Mouse (Mus musculus) heart, adult 10 weeks (tissue): ENCODE measurements around the gene Wbp2nl. TPM values are rescaled to one million over a fixed set of nuclear protein-coding genes. Genes with fewer than 3 reads are reported as not detected.

Experiments used
- polyA plus RNA-seq: library from polyadenylated mRNA; stranded (reverse); fragments of 350-450 nt; fragmentation: Illumina TruSeq; extraction: RNeasy Lipid Tissue Mini Kit (QIAGEN cat#74804); gene quantifications from one replicate; pipeline ENCODE4 v1.2.3, GENCODE M21; 2014; ENCODE audit warnings: low read depth, low replicate concordance

Wbp2nl gene
- not detected for polyA plus RNA-seq

DNA sequence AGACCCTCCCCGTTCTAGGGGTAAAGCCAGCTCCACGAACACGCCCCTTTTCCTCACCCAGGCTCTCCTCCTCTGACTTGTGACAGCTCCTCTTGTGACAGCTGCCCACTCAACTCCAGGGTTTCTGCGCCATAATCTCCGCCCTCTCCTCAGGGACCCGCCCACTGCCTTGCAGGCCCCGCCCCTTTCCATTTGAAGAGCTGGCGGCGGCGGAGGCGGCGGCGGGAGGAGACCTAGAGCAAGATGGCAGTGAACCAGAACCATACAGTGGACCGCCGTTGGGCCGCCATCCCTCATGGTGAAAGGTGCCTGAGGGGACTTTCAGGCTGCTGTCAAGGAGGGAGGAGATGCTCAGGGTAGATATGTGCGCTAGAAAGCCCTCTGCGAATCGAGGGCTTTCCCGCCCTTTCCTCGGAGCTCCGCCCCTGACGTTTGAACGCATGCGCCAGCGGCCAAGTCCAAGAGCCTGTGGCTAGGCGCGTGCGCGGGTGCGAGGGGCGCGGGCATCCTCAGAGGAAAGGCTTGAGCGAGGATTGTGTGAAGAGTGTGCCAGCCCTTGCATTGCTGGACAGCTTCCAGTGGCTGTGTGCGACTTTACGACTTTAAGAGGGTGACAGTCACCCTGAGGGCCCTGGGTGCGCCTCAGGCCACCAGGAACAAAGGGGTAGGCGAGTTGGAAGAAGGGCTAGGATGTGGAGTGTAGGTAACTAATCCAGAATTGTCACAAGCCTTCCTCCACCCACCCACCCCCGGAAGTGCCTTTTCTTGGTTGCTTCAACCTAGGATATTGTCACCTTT lies at the start of gene Wbp2nl:
Gene Wbp2nl (plus strand): TSS at position 191 of the 798 bp plus-strand sequence.

DNA sequence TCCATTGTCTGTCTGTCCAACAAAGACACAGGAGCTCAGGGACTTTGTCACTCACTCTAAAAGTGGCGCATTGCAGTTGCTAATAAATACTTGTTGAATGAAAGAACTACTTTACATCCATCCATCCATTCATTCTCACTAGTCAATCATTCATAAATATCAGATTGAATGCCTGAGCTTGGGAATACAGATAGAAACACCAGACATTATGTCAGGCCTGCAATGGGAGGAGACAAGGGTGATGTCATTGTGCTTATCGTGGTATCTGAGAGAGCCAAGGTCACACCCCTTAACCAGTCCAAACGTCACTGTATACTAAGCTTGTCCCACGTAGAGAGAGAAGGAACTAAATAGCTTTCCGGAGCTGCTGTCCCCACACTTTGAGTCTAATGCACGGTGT lies 46.7 kb upstream of the Wbp2nl start, which contains the start of gene 1500009C09Rik:
Gene 1500009C09Rik (plus strand): TSS at position 301 of the 400 bp plus-strand sequence.

DNA sequence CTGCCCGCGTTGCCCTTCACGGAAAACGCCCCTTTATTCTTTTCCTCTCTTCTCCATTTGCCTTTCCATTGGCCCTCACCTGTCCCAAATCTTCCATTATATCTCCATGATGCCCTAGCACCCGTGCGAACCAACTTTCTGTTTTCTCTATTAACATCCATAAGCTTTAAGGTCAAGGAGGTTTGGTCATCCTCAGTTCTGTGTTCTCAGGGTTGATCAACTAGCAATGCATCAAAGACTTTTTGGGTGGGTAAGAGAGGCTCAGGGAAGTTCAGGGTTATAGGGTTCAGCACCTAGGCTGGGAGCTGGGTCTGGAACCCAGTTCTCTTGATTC lies 24.2 kb upstream of the Wbp2nl start, which contains the start of gene Sept3:
Gene Sept3 (plus strand): TSS at position 301 of the 334 bp plus-strand sequence.

DNA sequence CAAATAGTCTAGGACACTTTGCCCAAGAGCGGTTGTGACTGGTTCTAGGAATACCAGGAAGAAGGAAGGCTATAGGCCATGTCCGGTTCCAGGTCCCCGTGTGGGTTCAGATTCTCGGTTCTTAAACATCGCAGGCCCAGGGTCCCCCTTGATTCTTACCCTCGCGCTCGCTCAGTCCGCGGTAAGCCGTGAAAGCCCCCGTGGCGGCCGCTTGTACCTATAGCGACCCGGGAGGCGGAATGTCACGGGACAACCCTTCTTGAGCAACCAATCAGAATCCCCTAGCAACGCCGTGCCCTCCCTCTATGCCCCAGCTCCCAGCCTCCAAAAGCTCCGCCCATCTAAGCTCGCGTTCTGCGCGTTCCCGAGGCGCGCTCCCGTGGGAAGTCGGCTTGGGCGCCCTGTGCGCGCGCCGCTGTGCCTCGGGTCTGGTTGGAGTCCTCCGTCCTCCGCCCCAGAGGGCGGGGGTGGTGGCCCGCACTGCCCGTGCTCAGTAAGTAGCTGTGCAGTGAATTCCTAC lies 39.9 kb downstream of the Wbp2nl start, which contains the start of the genes Naga, Pheta2 and Smdt1:
Gene Naga (minus strand): TSS at position 333 of the 520 bp plus-strand sequence.
Gene Pheta2 (plus strand): TSS at position 350 of the 520 bp plus-strand sequence.
Gene Smdt1 (plus strand): TSS at position 367 of the 520 bp plus-strand sequence.

DNA sequence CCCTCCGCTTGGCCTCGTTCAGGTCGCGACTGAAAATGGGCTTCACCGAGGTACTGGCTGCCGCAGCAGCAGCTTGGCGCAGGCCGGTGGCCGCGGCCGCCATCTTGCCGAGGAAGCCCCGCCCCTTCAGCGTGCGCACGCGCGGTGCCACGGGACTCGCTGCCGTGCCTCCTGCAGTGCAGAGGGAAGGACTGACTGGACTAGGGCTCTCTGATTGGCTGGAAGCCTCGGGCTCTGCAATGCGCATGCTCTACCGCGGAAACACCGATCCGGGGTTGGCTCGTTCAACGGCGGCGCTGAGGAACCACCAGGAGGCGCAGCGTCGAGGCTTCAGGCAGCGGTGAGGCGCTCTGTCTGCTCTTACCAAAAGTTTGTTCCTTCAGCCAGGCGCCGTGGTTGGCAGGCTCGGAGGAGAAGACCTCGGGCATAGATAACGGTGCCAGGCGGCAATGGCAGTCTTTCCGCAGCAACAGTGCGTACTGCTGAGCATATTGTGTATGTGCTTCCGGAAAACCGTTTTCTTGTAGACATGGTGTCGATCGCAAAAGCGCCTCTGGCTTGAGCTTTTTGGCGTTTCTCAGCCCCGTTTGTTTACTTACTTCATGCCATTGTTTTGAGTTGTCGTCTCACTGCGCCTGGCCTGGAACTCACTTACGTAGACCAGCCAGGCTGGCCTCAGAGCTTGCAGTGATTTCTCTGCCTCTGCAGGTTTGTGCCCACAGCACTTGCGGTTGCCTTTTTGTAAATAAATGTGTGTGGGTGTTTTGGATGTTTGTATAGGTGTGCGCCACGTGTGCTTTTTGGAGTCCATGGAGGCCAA lies 55.6 kb downstream of the Wbp2nl start, which contains the start of gene Ndufa6:
Gene Ndufa6 (minus strand): TSS at position 197 of the 820 bp plus-strand sequence.

Other genes starting within 250 kb of the Wbp2nl start
- gene 4930407I10Rik, start 239.8 kb upstream of the Wbp2nl start, polyA plus RNA-seq = not detected
- not detected for gene Mei1, start 229.0 kb upstream of the Wbp2nl start, polyA plus RNA-seq
- gene Ccdc134, start 171.0 kb upstream of the Wbp2nl start, polyA plus RNA-seq = 9.0 TPM
- gene Srebf2, start 151.8 kb upstream of the Wbp2nl start, polyA plus RNA-seq = 23.7 TPM
- not detected for gene Shisa8, start 86.1 kb upstream of the Wbp2nl start, polyA plus RNA-seq
- not detected for gene Tnfrsf13c, start 74.6 kb upstream of the Wbp2nl start, polyA plus RNA-seq
- 0.99 TPM for gene Cenpm, start 54.2 kb upstream of the Wbp2nl start, polyA plus RNA-seq
- not detected for gene 1500009C09Rik, start 46.6 kb upstream of the Wbp2nl start, polyA plus RNA-seq
- 1.5 TPM for gene Sept3, start 24.1 kb upstream of the Wbp2nl start, polyA plus RNA-seq
- gene Naga, start 40.0 kb downstream of the Wbp2nl start, polyA plus RNA-seq = 35.5 TPM
- 1.4 TPM for gene Pheta2, start 40.0 kb downstream of the Wbp2nl start, polyA plus RNA-seq
- 252 TPM for gene Smdt1, start 40.0 kb downstream of the Wbp2nl start, polyA plus RNA-seq
- 848 TPM for gene Ndufa6, start 55.4 kb downstream of the Wbp2nl start, polyA plus RNA-seq
- 38.5 TPM for gene Cyp2d22, start 81.3 kb downstream of the Wbp2nl start, polyA plus RNA-seq
- gene Cyp2d11, start 95.1 kb downstream of the Wbp2nl start, polyA plus RNA-seq = not detected
- gene Cyp2d10, start 108.2 kb downstream of the Wbp2nl start, polyA plus RNA-seq = 1.6 TPM
- gene Cyp2d9, start 134.5 kb downstream of the Wbp2nl start, polyA plus RNA-seq = not detected